Mouse (Mus musculus): ENCODE measurements around the gene Acpp. TPM values are rescaled to one million over a fixed set of nuclear protein-coding genes. Genes with fewer than 3 reads are reported as not detected.

Gene Acpp
- total and polyA plus RNA-seq, 3 experiments, result 0.27 to 0.97 (median 0.30) TPM

- no peak overlapping the region for H3K9ac ChIP-seq (ENCODE audit: insufficient read depth, low read depth)
- TF ChIP-seq POLR2AphosphoS2 (IDR thresholded peaks at IDR 0.05; ENCODE audit: low read depth, low read length) (no peak), ETS1 (conservative IDR thresholded peaks at IDR 0.05; ENCODE audit: low read depth, low read length) (no peak), NRF1 (IDR thresholded peaks at IDR 0.05; ENCODE audit: low read depth, low read length) (no peak), JUN (IDR thresholded peaks at IDR 0.05; ENCODE audit: insufficient read depth, low read depth, low read length) (no peak), E2F4 (IDR thresholded peaks at IDR 0.05; ENCODE audit: insufficient replicate concordance, low read depth, low read length) (no peak), MXI1 (IDR thresholded peaks at IDR 0.05; ENCODE audit: low read depth, low read length) (no peak), RAD21 (IDR thresholded peaks at IDR 0.05; ENCODE audit: low read depth, low read length) (peak; percentile 78), USF1 (IDR thresholded peaks at IDR 0.05; ENCODE audit: low read depth, low read length) (no peak), ZKSCAN1 (IDR thresholded peaks at IDR 0.05; ENCODE audit: borderline replicate concordance, low read depth, low read length) (no peak), SMC3 (IDR thresholded peaks at IDR 0.05; ENCODE audit: low read depth, low read length) (peak; percentile 59), TCF12 (IDR thresholded peaks at IDR 0.05; ENCODE audit: low read depth, low read length) (no peak), GABPA (IDR thresholded peaks at IDR 0.05; ENCODE audit: insufficient replicate concordance, low read depth, low read length) (no peak), ZMIZ1 (IDR thresholded peaks at IDR 0.05; ENCODE audit: low read depth, low read length) (no peak), ZC3H11A (IDR thresholded peaks at IDR 0.05; ENCODE audit: low read depth, low read length) (no peak), ZNF384 (IDR thresholded peaks at IDR 0.05; ENCODE audit: low read depth, low read length) (no peak), MYC (IDR thresholded peaks at IDR 0.05; ENCODE audit: low read depth, low read length) (0 out of 2 replicates have a peak, but pooled peaks have one; percentile 37), UBTF (IDR thresholded peaks at IDR 0.05; ENCODE audit: low read depth, low read length) (no peak), MAZ (IDR thresholded peaks at IDR 0.05; ENCODE audit: low read depth, low read length) (no peak), ELF1 (IDR thresholded peaks at IDR 0.05; ENCODE audit: low read depth, low read length) (no peak), USF2 (conservative IDR thresholded peaks at IDR 0.05; ENCODE audit: low read depth, low read length) (no peak), TBP (conservative IDR thresholded peaks at IDR 0.05; ENCODE audit: low read depth, low read length) (no peak), CHD1 (IDR thresholded peaks at IDR 0.05; ENCODE audit: low read depth, low read length) (no peak), CTCF (conservative IDR thresholded peaks at IDR 0.05 in 1 of 2, IDR thresholded peaks at IDR 0.05 in 1 of 2; ENCODE audit: low read depth in 2 of 2, low read length in 2 of 2) (peak; percentile 48 to 75), NELFE (IDR thresholded peaks at IDR 0.05; ENCODE audit: low read depth, low read length) (no peak), JUND (conservative IDR thresholded peaks at IDR 0.05; ENCODE audit: low read depth, low read length) (no peak; the same call in 1 of the 2 replicates), RCOR1 (conservative IDR thresholded peaks at IDR 0.05; ENCODE audit: low read depth, low read length) (no peak), MEF2A (IDR thresholded peaks at IDR 0.05; ENCODE audit: borderline replicate concordance, low read depth, low read length) (no peak), MAFK (IDR thresholded peaks at IDR 0.05; ENCODE audit: insufficient replicate concordance, low read length) (no peak), CHD2 (IDR thresholded peaks at IDR 0.05; ENCODE audit: low read length) (no peak), SIN3A (IDR thresholded peaks at IDR 0.05; ENCODE audit: low read length) (no peak), EP300 (IDR thresholded peaks at IDR 0.05; ENCODE audit: low read length) (no peak), MAX (IDR thresholded peaks at IDR 0.05; ENCODE audit: low read length) (peak; percentile 74), POLR2A (IDR thresholded peaks at IDR 0.05; ENCODE audit: low read depth, low read length) (no peak), BHLHE40 (IDR thresholded peaks at IDR 0.05; ENCODE audit: low read depth, low read length) (no peak), KAT2A (IDR thresholded peaks at IDR 0.05; ENCODE audit: insufficient replicate concordance, low read length) (no peak), HCFC1 (IDR thresholded peaks at IDR 0.05; ENCODE audit: low read depth, low read length) (no peak), IRF4 (IDR thresholded peaks at IDR 0.05; ENCODE audit: low read depth, low read length) (no peak), PAX5 (IDR thresholded peaks at IDR 0.05; ENCODE audit: low read length) (no peak)
- H3K4me2 ChIP-seq (ENCODE audit: insufficient read depth, low read depth, poor library complexity, severe bottlenecking), result no peak overlapping the region
- in situ Hi-C loops (cut with MboI; ENCODE audit: low pct_ligation_motif_present, low pct_unique_long_range_greater_than_20kb, low sequenced_read_pairs) (loop anchor here (10.0 kb wide), 2 partner anchors 55 to 105 kb away; no protein-coding TSS in a partner anchor), dilution Hi-C loops (cut with MboI; ENCODE audit: extremely low pct_ligation_motif_present, extremely low pct_unique_long_range_greater_than_20kb, low sequenced_read_pairs) (no loop called here)
- no peak overlapping the region for H3K4me3 ChIP-seq (replicated peaks in 1 of 3; ENCODE audit: low read depth in 2 of 3, low read length in 2 of 3, poor library complexity in 1 of 3)
- peak; percentile 45 for DNase-seq (ENCODE audit: extremely low read depth)
- H3K27me3 ChIP-seq (replicated peaks), result no peaks in the 10 kb centered on the region
- H3K36me3 ChIP-seq (replicated peaks in 1 of 2; ENCODE audit: control insufficient read depth in 1 of 2, insufficient read depth in 1 of 2, low read length in 1 of 2), result no peaks in the 10 kb centered on the region
- H3K4me1 ChIP-seq (ENCODE audit: control insufficient read depth in 1 of 2, insufficient read depth in 2 of 2), result peaks cover 9 to 43% of the 10 kb centered on the region in 2 experiments
- no peak overlapping the region for H3K27ac ChIP-seq (ENCODE audit: insufficient read depth, low read depth)
- H3K79me2 ChIP-seq (replicated peaks; ENCODE audit: control insufficient read depth, extremely low read depth, insufficient read depth, poor library complexity, severe bottlenecking), result no peaks in the 10 kb centered on the region
- peaks cover 4% of the 10 kb centered on the region for H3K9me3 ChIP-seq (replicated peaks; ENCODE audit: low read length)
Observed at GRCm38 (mm10) chr9:104379532-104380162, 42.1 kb upstream of the Acpp start.

All from CH12.LX (cell line).